Mouse (Mus musculus) cerebellum, adult 18-20 months (tissue): ENCODE measurements around the gene Adam34.
"Not testable (repeated sequence)": the region's sequence is repeated elsewhere in the genome, so short reads cannot be mapped to it uniquely, and the experiment has no call there.

ENCODE experiments used
- DNase-seq, 2 experiments: peaks; one replicate each; pipeline ENCODE4 v3.0.0; 2021

The Adam34 gene

DNA sequence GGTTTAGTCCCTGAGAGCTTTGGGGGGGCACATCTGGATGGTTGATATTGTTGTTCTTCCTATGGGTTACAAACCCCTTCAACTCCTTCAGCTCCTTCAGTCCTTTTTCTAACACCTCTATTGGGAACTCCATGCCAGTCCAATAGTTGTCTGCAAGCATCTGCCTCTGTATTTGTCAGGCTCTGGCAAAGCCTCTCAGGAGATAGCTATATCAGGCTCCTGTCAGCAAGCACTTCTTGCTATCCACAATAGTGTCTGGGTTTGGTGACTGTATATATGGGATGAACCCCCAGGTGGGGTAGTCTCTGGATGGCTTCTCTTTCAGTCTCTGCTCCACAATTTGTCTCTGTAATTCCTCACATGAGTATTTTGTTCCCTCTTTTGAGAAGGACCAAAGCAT lies at the start of gene Adam34:
Adam34 (minus strand) TSS at position 101 of the 400 bp plus-strand sequence.
- DNase-seq, result no peak

DNA sequence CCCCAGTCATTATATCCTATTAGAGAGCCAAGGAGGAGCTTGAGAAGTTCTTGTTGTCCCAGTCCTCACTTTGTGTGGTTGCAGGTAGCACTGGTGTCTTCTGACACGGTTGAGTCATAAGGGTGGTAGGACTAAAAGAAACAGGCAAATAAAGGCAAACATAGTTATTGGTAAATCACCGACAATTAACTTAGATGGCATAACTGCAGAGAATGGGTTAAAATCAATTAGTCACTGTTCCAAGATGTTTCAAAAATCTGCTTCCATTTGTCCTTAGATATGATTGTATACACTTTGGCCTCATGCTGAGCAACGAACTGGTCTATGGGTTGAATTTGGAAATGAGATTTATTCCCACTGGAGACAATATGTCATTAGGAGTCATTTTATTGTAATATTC lies 82.7 kb downstream of the Adam34 start, which contains the start of gene Gm5346:
Gm5346 (minus strand) TSS at position 101 of the 400 bp plus-strand sequence.
- DNase-seq, result no peak

DNA sequence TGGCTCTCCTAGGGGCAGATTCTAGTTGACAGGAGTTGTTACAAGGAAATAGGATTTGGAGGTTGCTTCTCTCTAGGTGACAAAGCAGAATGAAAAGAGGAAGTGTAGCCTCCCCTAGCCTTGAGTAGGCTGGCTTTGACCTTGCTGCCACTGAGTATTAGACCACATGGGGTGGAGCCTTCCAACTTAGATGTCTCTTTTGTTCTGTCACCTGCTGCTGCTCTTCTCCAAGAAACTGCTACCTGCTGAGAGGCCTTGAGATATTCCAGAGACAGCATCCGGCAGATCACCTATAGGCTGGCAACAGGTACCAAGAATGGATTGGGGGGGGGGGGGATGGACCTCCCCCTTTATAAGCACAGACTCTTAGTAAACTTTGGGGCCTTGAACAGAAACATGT lies 93.8 kb downstream of the Adam34 start:
- no peak for DNase-seq

DNA sequence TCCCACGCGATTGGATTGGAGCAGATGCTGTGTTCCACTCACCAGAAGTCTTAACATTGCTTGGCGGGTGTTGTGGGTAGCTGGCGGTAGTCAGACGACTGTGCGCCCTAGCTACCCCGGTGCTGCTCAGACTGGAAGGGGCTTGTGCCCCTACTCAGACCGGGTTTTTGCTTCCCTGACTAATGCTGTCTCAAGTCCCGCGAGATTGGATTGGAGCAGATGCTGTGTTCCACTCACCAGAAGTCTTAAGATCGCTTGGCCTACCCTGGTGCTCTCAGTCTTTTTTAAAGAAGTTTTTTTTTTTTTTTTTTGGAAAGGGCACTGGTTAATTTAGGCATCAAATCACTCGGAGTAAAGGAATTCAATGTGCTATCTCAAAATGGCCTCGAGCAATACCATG lies 106.2 kb downstream of the Adam34 start:
- DNase-seq, result not testable (repeated sequence)

DNA sequence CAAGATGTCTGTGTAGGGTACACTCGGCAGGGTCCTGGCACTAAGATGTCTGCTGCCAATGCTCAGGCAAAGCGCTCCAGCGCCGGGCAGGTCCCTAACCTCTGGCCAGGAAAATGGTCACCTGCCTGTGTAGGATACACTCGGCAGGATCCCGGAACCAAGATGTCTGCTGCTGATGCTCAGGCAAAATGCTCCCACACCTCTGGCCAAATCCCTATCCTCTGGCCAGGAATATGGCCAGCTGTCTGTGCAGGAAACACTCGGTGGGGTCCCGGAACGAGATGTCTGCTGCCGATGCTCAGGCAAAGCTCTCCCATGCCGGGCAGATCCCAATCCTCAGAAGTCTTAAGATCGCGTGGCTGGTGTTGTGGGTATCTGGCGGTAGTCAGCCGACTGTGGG lies 106.7 kb downstream of the Adam34 start:
- not testable (repeated sequence) for DNase-seq
